Mouse (Mus musculus): ENCODE results near the gene Olfr819. TPM values are rescaled to one million over a fixed set of nuclear protein-coding genes. Genes with fewer than 3 reads are reported as not detected.
"Not testable (repeated sequence)": the region's sequence is repeated elsewhere in the genome, so short reads cannot be mapped to it uniquely, and the experiment has no call there.

The Olfr819 gene
- not detected in 2 replicates for polyA plus RNA-seq (2015; fragmentation: Nextera tagmentation; extraction: Ambion mirVana)

- not testable (repeated sequence) for H3K4me2 ChIP-seq (ENCODE audit: low read length); H3K36me3 ChIP-seq (ENCODE audit: control insufficient read depth, insufficient read depth, low read length); H3K4me3 ChIP-seq (ENCODE audit: low read length); H3K27me3 ChIP-seq (replicated peaks; ENCODE audit: control insufficient read depth, insufficient read depth, low read length); H3K4me1 ChIP-seq (ENCODE audit: control insufficient read depth, insufficient read depth, low read depth, low read length); ATAC-seq; H3K27ac ChIP-seq (ENCODE audit: low read depth, low read length); H3K9ac ChIP-seq (ENCODE audit: low read depth, low read length); H3K9me3 ChIP-seq (ENCODE audit: control insufficient read depth, low read length)
- WGBS: 80% methylated on average over 2 of the region's 2 CpGs
These were observed at the start of gene Olfr819 for GRCm38 (mm10) chr10:129967166-129967565. Olfr819 (minus strand) TSS chr10:129967266.

GRCm38 (mm10) chr10:130012321-130012720 lies 45.3 kb upstream of the Olfr819 start, which contains the start of gene Olfr820:
Olfr820 (plus strand) TSS chr10:130012621.
- no peak within 1 kb of the TSS for H3K9ac ChIP-seq (ENCODE audit: low read depth, low read length)
- H3K4me3 ChIP-seq (ENCODE audit: low read length): no peak within 1 kb of the TSS
- H3K4me1 ChIP-seq (ENCODE audit: control insufficient read depth, insufficient read depth, low read depth, low read length): no peaks in the 10 kb centered on the region
- no peaks in the 10 kb centered on the region for H3K9me3 ChIP-seq (ENCODE audit: control insufficient read depth, low read length)
- no peak within 1 kb of the TSS for H3K27ac ChIP-seq (ENCODE audit: low read depth, low read length)
- no peak for ATAC-seq
- H3K36me3 ChIP-seq (ENCODE audit: control insufficient read depth, insufficient read depth, low read length): no peaks in the 10 kb centered on the region
- no peaks in the 10 kb centered on the region for H3K27me3 ChIP-seq (replicated peaks; ENCODE audit: control insufficient read depth, insufficient read depth, low read length)
- H3K4me2 ChIP-seq (ENCODE audit: low read length): no peak within 1 kb of the TSS

GRCm38 (mm10) chr10:130005366-130005765 lies 38.3 kb upstream of the Olfr819 start:
- H3K36me3 ChIP-seq (ENCODE audit: control insufficient read depth, insufficient read depth, low read length); H3K27me3 ChIP-seq (replicated peaks; ENCODE audit: control insufficient read depth, insufficient read depth, low read length); H3K27ac ChIP-seq (ENCODE audit: low read depth, low read length); H3K9ac ChIP-seq (ENCODE audit: low read depth, low read length); H3K9me3 ChIP-seq (ENCODE audit: control insufficient read depth, low read length); ATAC-seq; H3K4me1 ChIP-seq (ENCODE audit: control insufficient read depth, insufficient read depth, low read depth, low read length); H3K4me2 ChIP-seq (ENCODE audit: low read length); H3K4me3 ChIP-seq (ENCODE audit: low read length): not testable (repeated sequence)
- WGBS: 90% methylated on average over 4 of the region's 4 CpGs

- H3K9me3 ChIP-seq (ENCODE audit: control insufficient read depth, low read length); ATAC-seq; H3K36me3 ChIP-seq (ENCODE audit: control insufficient read depth, insufficient read depth, low read length); H3K4me3 ChIP-seq (ENCODE audit: low read length); H3K9ac ChIP-seq (ENCODE audit: low read depth, low read length); H3K4me2 ChIP-seq (ENCODE audit: low read length); H3K27ac ChIP-seq (ENCODE audit: low read depth, low read length); H3K4me1 ChIP-seq (ENCODE audit: control insufficient read depth, insufficient read depth, low read depth, low read length); H3K27me3 ChIP-seq (replicated peaks; ENCODE audit: control insufficient read depth, insufficient read depth, low read length): not testable (repeated sequence)
- WGBS: 90% methylated on average over 4 of the region's 4 CpGs
These were observed 37.0 kb upstream of the Olfr819 start for GRCm38 (mm10) chr10:130004104-130004503.

- H3K9ac ChIP-seq (ENCODE audit: low read depth, low read length); H3K4me1 ChIP-seq (ENCODE audit: control insufficient read depth, insufficient read depth, low read depth, low read length); ATAC-seq; H3K36me3 ChIP-seq (ENCODE audit: control insufficient read depth, insufficient read depth, low read length); H3K9me3 ChIP-seq (ENCODE audit: control insufficient read depth, low read length); H3K27ac ChIP-seq (ENCODE audit: low read depth, low read length); H3K4me3 ChIP-seq (ENCODE audit: low read length); H3K27me3 ChIP-seq (replicated peaks; ENCODE audit: control insufficient read depth, insufficient read depth, low read length); H3K4me2 ChIP-seq (ENCODE audit: low read length): not testable (repeated sequence)
- no CpG with 5 or more reads among the region's 1 CpGs for WGBS
These were observed 17.9 kb upstream of the Olfr819 start, which contains the start of gene Gm10310 for GRCm38 (mm10) chr10:129984962-129985361. Gm10310 (minus strand) TSS chr10:129985062.

- H3K4me2 ChIP-seq (ENCODE audit: low read length); H3K27ac ChIP-seq (ENCODE audit: low read depth, low read length); ATAC-seq; H3K4me3 ChIP-seq (ENCODE audit: low read length); H3K27me3 ChIP-seq (replicated peaks; ENCODE audit: control insufficient read depth, insufficient read depth, low read length); H3K9me3 ChIP-seq (ENCODE audit: control insufficient read depth, low read length); H3K36me3 ChIP-seq (ENCODE audit: control insufficient read depth, insufficient read depth, low read length); H3K4me1 ChIP-seq (ENCODE audit: control insufficient read depth, insufficient read depth, low read depth, low read length); H3K9ac ChIP-seq (ENCODE audit: low read depth, low read length): not testable (repeated sequence)
- WGBS: no CpG with 5 or more reads among the region's 3 CpGs
These were observed 14.8 kb upstream of the Olfr819 start for GRCm38 (mm10) chr10:129981867-129982266.

- H3K9me3 ChIP-seq (ENCODE audit: control insufficient read depth, low read length); H3K4me2 ChIP-seq (ENCODE audit: low read length); H3K9ac ChIP-seq (ENCODE audit: low read depth, low read length); H3K27me3 ChIP-seq (replicated peaks; ENCODE audit: control insufficient read depth, insufficient read depth, low read length); H3K4me3 ChIP-seq (ENCODE audit: low read length); H3K4me1 ChIP-seq (ENCODE audit: control insufficient read depth, insufficient read depth, low read depth, low read length); H3K27ac ChIP-seq (ENCODE audit: low read depth, low read length); H3K36me3 ChIP-seq (ENCODE audit: control insufficient read depth, insufficient read depth, low read length); ATAC-seq: not testable (repeated sequence)
- WGBS: no CpG with 5 or more reads among the region's 2 CpGs
These were observed 9.0 kb upstream of the Olfr819 start, which contains the start of gene Olfr247 for GRCm38 (mm10) chr10:129976040-129976439. Olfr247 (minus strand) TSS chr10:129976140.

- not testable (repeated sequence) for H3K9ac ChIP-seq (ENCODE audit: low read depth, low read length); H3K27me3 ChIP-seq (replicated peaks; ENCODE audit: control insufficient read depth, insufficient read depth, low read length); H3K4me3 ChIP-seq (ENCODE audit: low read length); H3K9me3 ChIP-seq (ENCODE audit: control insufficient read depth, low read length); H3K27ac ChIP-seq (ENCODE audit: low read depth, low read length); H3K4me1 ChIP-seq (ENCODE audit: control insufficient read depth, insufficient read depth, low read depth, low read length); H3K36me3 ChIP-seq (ENCODE audit: control insufficient read depth, insufficient read depth, low read length); ATAC-seq; H3K4me2 ChIP-seq (ENCODE audit: low read length)
- no CpG with 5 or more reads among the region's 3 CpGs for WGBS
These were observed 5.9 kb upstream of the Olfr819 start for GRCm38 (mm10) chr10:129972994-129973393.

- not testable (repeated sequence) for H3K36me3 ChIP-seq (ENCODE audit: control insufficient read depth, insufficient read depth, low read length); H3K4me2 ChIP-seq (ENCODE audit: low read length); H3K27me3 ChIP-seq (replicated peaks; ENCODE audit: control insufficient read depth, insufficient read depth, low read length); H3K4me3 ChIP-seq (ENCODE audit: low read length); H3K27ac ChIP-seq (ENCODE audit: low read depth, low read length); ATAC-seq; H3K4me1 ChIP-seq (ENCODE audit: control insufficient read depth, insufficient read depth, low read depth, low read length); H3K9me3 ChIP-seq (ENCODE audit: control insufficient read depth, low read length); H3K9ac ChIP-seq (ENCODE audit: low read depth, low read length)
- 100% methylated on average over 2 of the region's 3 CpGs for WGBS
These were observed 834 bp downstream of the Olfr819 start for GRCm38 (mm10) chr10:129966232-129966631.

GRCm38 (mm10) chr10:129949000-129949399 lies 18.1 kb downstream of the Olfr819 start, which contains the start of gene Olfr818:
Olfr818 (minus strand) TSS chr10:129949100.
- Histone ChIP-seq H3K9me3 (ENCODE audit: control insufficient read depth, low read length) (no peaks in the 10 kb centered on the region), H3K27ac (ENCODE audit: low read depth, low read length) (no peak within 1 kb of the TSS), H3K4me3 (ENCODE audit: low read length) (no peak within 1 kb of the TSS), H3K4me2 (ENCODE audit: low read length) (no peak within 1 kb of the TSS), H3K36me3 (ENCODE audit: control insufficient read depth, insufficient read depth, low read length) (no peaks in the 10 kb centered on the region), H3K9ac (ENCODE audit: low read depth, low read length) (no peak within 1 kb of the TSS), H3K4me1 (ENCODE audit: control insufficient read depth, insufficient read depth, low read depth, low read length) (no peaks in the 10 kb centered on the region), H3K27me3 (replicated peaks; ENCODE audit: control insufficient read depth, insufficient read depth, low read length) (no peaks in the 10 kb centered on the region)
- ATAC-seq: no peak
- WGBS: 91% methylated on average over 2 of the region's 2 CpGs
